Mouse (Mus musculus) olfactory bulb, adult 2 months (tissue): ENCODE results near the gene Chst13. TPM values are rescaled to one million over a fixed set of nuclear protein-coding genes. Genes with fewer than 3 reads are reported as not detected.

Experiments used
- H3K27ac ChIP-seq: fragments of 200-500 bp; 2 replicates; pipeline ENCODE4 v1.5.1; 2012; ENCODE audit warnings: low read depth, low read length; ENCODE audit not compliant: insufficient read depth
- H3K4me1 ChIP-seq: fragments of 200-500 bp; 2 replicates; pipeline ENCODE4 v1.6.1; 2012; ENCODE audit warnings: low read length; ENCODE audit not compliant: control insufficient read depth, insufficient read depth
- H3K4me3 ChIP-seq: fragments of 200-500 bp; 2 replicates; pipeline ENCODE4 v1.5.1; 2012; ENCODE audit warnings: mild to moderate bottlenecking, low read depth, low read length, moderate library complexity; ENCODE audit not compliant: insufficient read depth
- CTCF ChIP-seq: fragments of 200-500 bp; IDR thresholded peaks from 2 replicates; pipeline ENCODE4 v1.5.1; 2012; ENCODE audit warnings: low read depth, mild to moderate bottlenecking, low read length, moderate library complexity; ENCODE audit not compliant: insufficient read depth
- POLR2A ChIP-seq: fragments of 200-500 bp; IDR thresholded peaks from 2 replicates; pipeline ENCODE4 v1.6.1; 2012; ENCODE audit warnings: mild to moderate bottlenecking, low read depth, low read length, moderate library complexity; ENCODE audit not compliant: insufficient read depth
- WGBS: fragments of 180-500 bp; shearing (Covaris S2); methylation state at CpG from one replicate; pipeline ENCODE4 v1.1.7; 2018; 5-methylcytosine and 5-hydroxymethylcytosine counted together
- polyA plus RNA-seq: library from polyadenylated mRNA; stranded (reverse); fragments of >200 nt; gene quantifications from 2 replicates; pipeline ENCODE4 v1.2.4, GENCODE M21; 2012; ENCODE audit warnings: low replicate concordance; ENCODE audit not compliant: missing spikeins, insufficient read depth, insufficient read length

The Chst13 gene
- polyA plus RNA-seq, 1 experiment: not detected

DNA sequence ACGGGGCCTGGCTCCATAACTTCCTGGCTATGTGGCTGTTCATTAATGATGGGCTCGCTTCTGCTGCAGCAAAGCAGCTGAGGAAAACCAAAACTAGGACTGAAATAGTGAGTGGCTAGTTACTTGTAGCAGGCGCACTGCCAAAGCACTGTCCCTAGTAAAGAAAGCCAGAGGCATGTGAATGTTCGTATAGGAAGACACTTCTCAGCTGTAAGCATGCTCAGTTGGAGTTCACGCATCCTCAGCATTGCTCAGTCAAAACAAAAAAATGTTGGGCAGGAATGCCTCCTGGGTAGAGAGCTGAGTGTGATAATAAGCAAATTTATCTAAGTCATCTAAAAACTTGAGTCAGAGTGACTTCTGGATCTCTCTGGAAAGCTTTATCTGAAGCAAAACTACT, 33.2 kb upstream of the Chst13 start:
- Histone ChIP-seq H3K4me1 (peaks cover 11% of the 10 kb centered on the region), H3K27ac (no peak overlapping the region), H3K4me3 (no peak overlapping the region)
- 68% methylated on average over 5 of the region's 5 CpGs for WGBS
- TF ChIP-seq CTCF (no peak), POLR2A (no peak)

DNA sequence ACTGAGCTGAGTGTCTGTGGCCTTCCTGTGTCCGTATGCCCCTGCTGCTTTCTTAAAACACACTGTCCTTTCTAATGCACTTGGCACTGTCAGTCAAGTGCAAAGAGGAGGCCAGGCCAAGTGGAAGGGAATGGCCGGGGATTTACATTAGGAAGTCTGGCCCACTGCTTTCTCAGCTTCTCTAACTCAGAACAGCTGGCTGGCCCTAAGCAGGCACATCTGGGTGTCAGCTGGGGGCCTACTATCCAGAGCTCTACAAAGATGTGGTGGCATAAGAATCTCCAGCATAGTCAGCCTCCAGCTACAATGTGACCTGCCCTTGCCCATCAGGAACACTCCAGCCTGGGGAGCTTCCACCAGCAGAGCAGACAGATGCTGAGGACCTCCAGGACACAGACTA, 25.0 kb upstream of the Chst13 start:
- TF ChIP-seq POLR2A (no peak), CTCF (no peak)
- peaks cover 4% of the 10 kb centered on the region; the same call in 1 of the 2 replicates for H3K4me1 ChIP-seq
- H3K4me3 ChIP-seq: no peak overlapping the region
- WGBS: 56% methylated on average over 2 of the region's 2 CpGs
- H3K27ac ChIP-seq: no peak overlapping the region

DNA sequence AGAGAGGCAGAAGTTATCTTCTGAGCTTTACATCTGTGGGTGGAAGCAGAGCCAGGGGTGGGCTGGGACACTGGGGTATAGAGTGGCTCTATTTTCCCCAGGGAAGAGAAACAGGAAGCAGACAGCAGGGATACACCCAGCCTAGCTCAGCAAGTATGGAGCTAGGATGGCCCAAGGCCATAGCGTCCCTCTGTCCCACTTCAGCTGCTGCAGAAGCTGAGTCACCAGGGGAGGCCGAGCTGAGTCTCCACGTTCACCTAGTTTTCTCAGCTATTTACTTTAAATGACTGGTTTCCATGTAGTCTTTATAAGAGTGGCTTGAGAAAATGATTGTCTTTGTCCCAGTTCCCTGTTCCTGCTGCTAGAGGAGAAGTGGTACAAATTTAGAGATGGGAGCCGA, 23.5 kb upstream of the Chst13 start:
- Histone ChIP-seq H3K4me3 (no peak overlapping the region), H3K27ac (no peak overlapping the region), H3K4me1 (peaks cover 4% of the 10 kb centered on the region; the same call in 1 of the 2 replicates)
- TF ChIP-seq CTCF: no peak
- no peak for TF ChIP-seq POLR2A
- WGBS: 52% methylated on average over 4 of the region's 4 CpGs

DNA sequence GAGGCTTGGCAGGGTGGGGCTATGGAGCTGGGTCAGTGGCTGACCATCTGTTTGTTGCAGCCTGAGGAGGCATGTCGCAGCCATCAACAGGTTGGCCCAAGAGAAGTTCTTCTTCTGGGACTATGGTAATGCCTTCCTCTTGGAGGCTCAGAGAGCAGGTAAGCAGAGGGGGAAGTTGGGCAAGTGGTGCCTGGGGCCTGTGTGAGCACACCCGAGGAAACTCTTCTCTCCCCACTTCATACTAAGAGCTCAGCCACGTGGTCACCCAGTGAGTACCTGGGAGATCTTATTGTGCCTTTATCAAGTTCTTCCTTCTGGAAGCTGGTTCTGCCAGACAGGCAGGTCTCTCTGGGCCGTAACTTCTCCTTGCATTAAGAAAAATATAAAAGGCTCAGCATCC, 22.2 kb upstream of the Chst13 start:
- 90% methylated on average over 4 of the region's 4 CpGs for WGBS

DNA sequence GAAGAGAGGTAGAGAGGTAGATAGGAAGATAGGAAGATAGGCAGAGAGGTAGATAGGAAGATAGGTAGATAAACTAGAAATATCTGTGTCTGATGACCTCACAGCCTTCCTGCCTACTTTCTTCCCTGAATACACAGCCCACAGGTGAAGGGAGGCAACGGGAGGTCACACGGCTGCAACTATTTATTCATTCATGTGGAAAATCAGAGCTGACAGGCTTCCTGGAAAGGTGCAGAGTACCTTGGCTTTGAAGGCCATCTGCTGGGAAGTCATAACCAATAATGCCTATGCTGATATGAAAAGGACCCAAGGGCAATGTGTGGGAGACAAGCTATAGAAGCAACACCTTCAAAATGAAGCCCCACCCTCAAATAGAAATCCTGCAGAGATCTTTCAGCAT, 17.4 kb upstream of the Chst13 start:
- H3K4me3 ChIP-seq: no peak overlapping the region
- TF ChIP-seq POLR2A (no peak), CTCF (no peak)
- WGBS: 72% methylated on average over 2 of the region's 2 CpGs

More for the DNA sequence above, 22.2 kb upstream of the Chst13 start:
- Histone ChIP-seq H3K4me1 (peaks cover 4% of the 10 kb centered on the region; the same call in 1 of the 2 replicates), H3K27ac (no peak overlapping the region), H3K4me3 (no peak overlapping the region)
- no peak for TF ChIP-seq POLR2A
- TF ChIP-seq CTCF: no peak

DNA sequence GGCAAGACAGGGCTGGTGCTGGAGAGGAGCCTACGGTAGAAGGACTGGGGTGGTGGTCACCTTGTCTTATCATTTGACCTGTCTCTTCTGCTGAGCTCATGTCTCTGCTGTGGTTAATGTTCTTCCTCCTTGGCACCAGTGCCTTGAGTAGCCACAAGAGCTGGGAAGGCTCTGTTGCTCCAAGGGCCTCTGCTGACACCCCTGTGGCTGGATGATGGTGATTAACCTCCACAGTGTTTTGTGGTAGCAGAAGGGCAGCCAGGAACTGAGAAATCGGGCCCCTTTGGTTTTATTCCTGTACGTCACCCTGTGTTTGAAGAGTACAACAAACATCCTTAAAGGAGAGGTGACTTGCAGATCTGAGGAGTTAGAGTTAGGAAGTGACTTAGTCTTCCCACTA, 9.3 kb upstream of the Chst13 start:
- WGBS: 84% methylated on average over 3 of the region's 3 CpGs
- Histone ChIP-seq H3K27ac (no peak overlapping the region), H3K4me1 (no peaks in the 10 kb centered on the region), H3K4me3 (no peak overlapping the region)
- TF ChIP-seq CTCF (no peak), POLR2A (no peak)

More for the DNA sequence above, 17.4 kb upstream of the Chst13 start:
- H3K27ac ChIP-seq: no peak overlapping the region
- H3K4me1 ChIP-seq: no peaks in the 10 kb centered on the region

DNA sequence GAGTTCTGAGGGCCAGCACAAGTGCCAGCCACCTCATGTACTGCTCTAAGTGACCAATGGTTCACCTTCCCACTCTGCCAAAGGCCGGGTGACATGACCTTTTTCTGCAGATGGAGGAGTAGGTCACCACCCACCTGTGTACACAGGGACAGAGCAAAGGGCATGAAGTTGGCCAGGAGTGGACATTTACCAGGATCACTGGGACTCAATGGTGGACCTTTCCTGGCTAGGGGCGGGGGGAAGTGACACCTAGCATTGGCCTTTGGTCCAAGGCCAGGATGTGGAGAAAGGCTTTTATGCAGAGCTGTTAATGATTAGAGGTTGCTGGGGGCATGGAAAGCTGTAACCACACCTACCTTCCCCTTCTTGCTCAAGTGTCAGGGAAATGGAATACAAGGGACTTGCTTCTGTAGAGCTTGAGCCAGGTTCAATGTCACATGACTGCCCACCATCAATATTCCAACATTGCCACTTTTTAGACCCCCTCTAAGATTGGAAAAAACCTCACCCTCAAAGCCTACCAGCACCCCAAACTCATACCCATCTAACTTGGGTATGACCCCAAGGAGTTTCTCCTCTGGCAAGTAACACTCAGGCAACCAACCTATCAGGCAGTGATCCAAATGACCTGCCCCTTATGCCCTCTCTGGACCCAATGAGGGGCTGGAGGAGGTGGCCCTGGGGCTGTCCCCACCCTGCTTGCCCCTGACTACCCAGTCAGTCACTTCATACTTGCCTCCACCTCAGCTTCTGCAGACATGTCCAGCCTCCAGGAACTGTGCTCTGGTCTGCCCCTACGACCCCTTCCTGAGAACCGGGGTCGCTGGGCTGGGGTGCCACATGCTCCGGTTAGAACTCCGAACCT, 7.8 kb upstream of the Chst13 start, which contains the start of gene Uroc1:
TSS of gene Uroc1 (plus strand) at position 724 of the 865 bp plus-strand sequence.
- no peaks in the 10 kb centered on the region for H3K4me1 ChIP-seq
- H3K4me3 ChIP-seq: no peak within 1 kb of the TSS
- WGBS: 90% methylated on average over 7 of the region's 7 CpGs
- TF ChIP-seq CTCF (no peak), POLR2A (no peak)
- no peak within 1 kb of the TSS for H3K27ac ChIP-seq

DNA sequence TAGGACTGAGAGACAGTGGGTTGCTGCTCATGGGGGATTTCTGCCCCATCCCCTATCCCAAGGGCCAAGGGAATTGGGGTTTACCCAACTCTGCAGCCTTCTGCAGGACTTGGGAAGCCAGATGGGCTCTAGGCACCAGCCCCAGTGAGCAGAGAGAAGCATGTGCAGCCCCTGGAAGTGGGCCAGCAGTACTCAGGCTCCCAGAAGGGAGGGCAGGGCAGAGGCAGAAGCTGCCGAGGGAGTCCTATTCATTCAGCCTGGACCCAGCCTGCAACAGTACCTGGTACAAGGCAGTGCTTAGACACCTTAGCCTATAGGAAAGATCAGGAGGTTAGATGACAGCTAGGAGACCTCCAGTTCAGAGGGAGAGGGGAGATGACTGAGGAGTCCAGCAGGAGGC, 5.0 kb upstream of the Chst13 start:
- TF ChIP-seq POLR2A (no peak), CTCF (no peak)
- H3K4me3 ChIP-seq: no peak overlapping the region
- no peak overlapping the region for H3K27ac ChIP-seq
- H3K4me1 ChIP-seq: 0 out of 2 replicates have a peak, but pooled peaks cover under 1% of the 10 kb centered on the region
- 10% methylated on average over 1 of the region's 1 CpGs for WGBS

DNA sequence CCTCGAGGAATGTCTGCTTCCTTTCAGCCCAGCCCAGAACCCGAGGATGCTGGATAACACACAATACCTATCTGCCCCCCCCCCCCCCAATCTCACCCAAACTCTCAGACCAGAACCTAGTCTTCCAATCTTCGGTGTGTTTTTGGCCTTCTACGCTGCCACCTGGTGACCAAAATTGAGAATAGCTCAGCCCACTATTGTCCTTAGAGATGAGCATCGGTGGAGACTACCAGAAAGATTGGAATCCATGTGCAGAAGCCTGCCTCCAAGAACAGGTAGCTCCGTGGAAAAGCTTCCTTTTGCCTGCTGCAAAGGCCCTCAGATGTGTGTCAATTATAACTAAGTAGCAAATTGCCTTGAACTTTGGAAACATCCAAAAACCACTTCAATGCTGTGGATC, 2.7 kb upstream of the Chst13 start:
- WGBS: 14% methylated on average over 6 of the region's 6 CpGs
- Histone ChIP-seq H3K4me3 (no peak overlapping the region), H3K4me1 (0 out of 2 replicates have a peak, but pooled peaks cover 2% of the 10 kb centered on the region), H3K27ac (no peak overlapping the region)
- no peak for TF ChIP-seq CTCF
- TF ChIP-seq POLR2A: no peak
